Mouse (Mus musculus): ENCODE measurements around the gene Ntng1.

Ntng1 gene

DNA sequence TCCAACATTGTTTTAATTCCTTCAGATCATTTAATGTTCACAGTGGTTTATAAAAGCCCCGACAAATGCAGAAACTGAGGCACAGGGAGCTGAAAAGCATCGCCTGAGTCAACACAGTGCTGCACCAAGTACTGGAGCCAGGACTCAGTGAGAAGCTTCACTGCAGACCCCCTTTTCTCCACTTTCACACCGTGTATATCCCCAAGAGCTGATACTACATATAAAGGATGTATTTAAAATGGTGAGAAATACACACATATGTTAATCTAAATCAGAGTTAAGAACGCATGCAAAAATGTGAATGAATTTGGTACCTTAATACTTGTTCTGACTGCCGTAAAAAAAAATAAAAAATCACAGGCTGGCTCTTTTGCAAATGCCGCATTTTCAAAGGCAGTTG lies 88.4 kb downstream of the Ntng1 start:
- no peak for DNase-seq (ENCODE audit: low spot score)

DNA sequence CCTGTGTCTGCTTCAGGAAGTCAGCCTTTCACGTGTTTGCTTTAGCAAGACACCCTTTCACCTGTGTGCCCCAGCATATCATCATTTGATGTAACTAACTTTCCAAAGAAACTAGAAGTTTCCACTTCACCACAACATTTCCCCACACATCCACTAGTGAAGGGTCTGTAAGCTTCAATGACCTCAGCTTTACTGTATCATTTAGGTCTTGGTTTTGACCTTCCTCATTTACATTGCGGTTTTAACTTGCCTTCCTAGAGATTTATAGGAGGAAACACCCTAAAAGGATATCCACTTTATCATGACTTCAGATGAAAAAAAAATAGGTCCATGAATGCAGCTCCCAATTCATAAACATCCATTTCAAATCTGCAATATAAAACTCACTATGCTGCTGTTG lies 89.7 kb downstream of the Ntng1 start:
- DNase-seq (ENCODE audit: low spot score), result no peak

DNA sequence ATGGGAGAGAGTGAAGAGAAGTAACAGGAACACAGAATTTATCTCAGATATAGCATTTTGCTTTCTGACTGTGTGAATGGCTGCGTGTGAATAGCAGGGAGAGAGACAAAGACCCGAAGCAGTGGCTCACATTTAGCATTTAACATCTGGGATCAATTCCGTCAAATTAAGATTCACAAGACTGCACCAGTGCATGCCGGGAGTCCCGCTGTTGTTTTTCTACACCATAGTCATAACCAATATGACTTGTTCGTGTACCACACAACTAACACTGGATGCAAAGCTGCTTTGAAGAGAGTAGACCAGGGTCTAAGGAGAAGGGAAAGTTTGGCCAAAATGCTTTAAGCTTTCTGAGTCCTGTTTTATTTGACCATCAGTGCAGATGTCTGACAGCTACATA lies 95.7 kb downstream of the Ntng1 start:
- DNase-seq (ENCODE audit: low spot score), result no peak

DNA sequence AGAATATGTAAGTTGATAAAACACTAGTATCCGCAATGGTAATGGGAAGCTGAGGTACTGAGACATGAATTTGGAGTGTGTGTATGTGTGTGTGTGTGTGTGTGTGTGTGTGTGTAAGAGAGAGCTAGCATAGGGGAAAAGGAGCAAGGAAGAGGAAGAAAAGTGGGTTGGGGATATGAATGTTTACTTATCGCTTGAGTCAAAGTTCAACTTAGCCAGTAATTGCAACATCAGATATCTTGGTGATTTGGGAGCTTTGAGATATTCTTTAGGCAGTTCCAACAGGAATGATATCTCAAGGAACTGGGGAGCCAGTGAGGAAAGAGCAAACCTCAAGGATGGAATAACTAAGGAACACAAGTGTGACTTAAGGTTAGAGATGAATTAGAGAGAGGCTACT lies 97.1 kb downstream of the Ntng1 start:
- no peak for DNase-seq (ENCODE audit: low spot score)

DNA sequence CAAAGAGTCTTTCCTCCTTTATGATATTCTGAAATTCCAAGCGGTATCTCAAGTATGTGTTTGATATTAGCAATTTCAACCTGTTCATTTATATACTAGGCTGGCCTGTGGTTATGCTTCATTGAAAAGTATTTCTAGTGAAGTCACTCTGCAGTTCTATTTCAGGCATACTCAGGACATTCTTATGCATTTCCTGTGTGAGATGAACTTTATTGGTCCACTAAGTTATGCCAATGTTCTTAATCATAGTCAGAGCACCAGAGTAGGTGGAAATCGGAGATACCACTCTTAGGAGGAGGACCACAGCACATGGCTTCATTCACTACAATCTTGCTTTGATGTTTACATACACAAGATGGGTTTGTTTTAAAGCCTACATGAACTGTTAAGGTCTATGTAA lies 99.6 kb downstream of the Ntng1 start:
- DNase-seq (ENCODE audit: low spot score), result no peak

DNA sequence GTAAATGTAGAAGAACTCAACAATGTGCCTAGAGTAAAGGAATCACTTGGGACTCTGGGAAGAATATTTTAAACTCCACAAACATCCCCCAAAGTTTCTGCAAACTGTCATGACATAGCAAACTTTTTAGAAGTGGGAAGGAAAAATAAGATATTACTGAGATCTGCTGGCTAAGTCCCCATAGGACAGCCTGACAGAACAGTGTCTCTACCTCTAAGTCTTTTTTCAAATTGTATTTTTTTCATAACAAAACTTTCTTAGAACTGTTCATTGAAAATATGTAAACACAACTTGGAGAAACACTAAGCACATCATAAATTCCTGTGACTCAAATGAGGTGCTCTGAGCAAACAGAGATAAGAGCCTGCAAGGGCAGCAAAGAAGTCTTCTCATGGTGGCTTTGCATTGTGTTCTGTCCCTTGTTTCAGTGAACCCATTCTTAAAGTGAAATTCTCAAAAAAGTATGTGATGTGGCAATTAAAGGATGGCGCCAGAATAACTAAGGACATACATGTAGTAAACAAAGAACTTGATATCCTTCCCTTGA lies 100.1 kb downstream of the Ntng1 start:
- DNase-seq (ENCODE audit: low spot score), result no peak

DNA sequence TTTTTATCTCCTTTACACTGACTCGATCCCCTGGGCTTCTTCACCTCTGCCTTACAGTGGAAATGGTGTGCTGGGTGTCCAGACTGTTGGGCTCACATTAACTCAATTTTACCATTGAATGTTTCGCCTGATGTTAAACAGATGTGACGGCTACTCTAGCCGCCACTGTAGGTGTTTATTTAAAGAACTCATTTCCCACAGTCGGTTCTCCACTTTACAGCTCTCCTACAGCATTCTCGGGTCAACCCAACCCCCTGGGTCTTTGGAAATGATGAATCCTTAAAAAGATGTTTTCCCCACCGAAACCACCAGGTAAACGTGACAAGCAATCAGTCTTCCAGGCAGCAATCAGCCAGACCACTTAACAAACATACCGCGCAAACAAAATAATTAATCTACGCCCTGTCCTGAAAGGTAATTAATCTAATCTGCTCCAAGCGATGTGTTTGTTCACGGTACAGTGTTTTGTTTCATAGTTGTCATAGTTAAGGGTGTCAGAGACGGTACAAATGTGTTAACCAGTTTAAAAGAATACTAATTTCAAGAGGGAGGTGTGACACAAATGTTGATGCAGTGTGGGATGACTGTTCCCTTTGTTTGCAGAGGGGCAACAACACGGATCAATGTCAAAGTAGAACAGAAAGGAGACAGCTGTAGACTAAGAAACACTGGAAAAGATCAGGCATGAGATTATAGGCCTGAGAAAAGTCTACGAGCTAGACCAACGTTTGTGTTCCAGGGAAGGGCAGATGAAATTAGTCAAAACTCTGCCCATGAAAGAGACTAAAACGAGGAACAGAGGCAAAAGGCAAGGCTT lies 120.8 kb downstream of the Ntng1 start:
- DNase-seq (ENCODE audit: low spot score), result no peak

DNA sequence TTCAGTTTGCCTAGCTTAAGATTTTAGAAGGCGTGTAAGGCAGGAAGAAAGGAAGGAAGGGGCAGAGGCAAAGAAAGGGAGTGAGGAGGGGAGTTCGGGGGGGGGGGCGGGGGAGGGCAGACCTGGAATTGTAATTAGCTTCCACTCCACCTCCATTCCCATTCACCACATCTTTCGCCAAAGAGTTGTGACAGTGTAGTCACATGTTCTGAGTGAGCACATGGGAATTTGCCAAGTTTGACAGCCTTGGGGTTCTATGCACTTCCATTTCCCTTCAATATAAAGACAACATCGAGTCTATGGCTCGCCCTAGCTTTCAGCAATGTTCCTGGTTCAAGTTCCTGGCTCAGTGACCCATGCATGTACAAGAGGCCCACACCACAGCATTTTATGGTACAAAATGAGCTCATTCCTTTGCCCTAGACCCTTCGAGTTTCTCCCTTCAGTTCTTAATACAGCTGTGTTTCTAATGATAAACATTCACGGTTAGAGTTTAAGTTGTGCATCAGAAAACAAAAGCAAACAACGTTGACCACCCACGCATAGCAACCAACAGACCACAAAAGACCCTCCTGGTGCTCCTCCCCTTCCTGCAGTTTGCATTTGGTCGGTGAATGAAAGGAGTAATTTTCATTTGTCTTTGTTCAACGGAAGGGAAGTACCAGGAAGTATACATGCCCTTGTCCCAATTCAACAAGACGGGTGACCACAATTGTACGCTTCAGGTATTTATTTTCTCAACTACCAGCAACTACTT lies 132.8 kb downstream of the Ntng1 start:
- no peak for DNase-seq (ENCODE audit: low spot score)

DNA sequence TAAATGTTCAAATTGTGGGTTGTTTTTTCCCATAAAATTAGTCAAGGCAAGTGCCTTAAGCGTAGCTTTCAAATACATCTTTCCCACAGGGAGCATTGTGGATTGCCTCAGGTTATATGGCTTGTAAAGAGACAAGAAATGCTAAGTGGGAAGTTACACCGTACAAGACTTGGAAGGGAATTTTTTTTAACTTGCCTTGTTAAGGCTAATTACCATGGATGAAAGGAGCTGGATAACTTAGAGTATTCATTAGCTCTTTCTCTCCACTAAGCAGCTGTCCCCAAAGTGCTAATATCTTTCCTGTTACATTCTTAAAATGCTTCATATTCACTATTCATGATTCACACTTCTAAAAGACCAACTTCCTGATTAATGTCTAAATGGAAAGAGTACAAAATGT lies 133.4 kb downstream of the Ntng1 start:
- no peak for DNase-seq (ENCODE audit: low spot score)

DNA sequence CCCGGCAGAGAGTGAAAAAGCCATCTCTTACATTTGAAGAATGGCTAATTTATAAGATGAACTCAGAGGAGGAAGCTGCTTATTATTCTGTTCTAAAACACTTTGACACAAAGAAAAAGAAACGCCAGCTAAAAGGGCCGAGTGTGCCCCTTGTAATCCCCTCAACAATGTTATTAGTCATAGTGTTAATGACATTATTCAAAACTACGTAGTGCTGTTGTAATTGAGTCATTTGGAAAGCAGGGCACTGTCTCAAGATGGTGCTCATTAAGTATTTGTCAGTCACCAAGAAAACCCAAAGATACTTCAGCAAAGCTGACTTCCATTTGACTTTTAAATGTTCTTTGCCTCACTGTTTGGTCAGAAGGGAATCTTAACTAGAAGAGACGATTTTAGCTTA lies 143.5 kb downstream of the Ntng1 start:
- no peak for DNase-seq (ENCODE audit: low spot score)

DNA sequence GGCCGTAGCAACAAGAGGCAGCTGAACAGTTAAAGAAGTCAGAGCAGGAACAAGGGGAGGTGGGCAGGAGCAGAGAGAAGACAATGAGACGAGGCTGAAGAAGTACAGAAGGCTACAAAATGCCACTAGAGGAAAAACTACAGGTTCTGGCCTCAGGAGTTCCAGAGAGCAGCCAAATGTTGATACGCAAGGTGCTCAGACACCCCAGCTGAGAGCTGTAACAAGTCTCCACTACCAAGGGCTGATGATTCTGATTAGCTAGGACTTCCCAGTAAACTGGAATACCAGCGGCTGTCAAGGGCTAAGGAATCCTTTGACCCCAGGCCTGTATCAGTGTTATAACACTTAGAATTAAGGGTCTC lies 148.2 kb downstream of the Ntng1 start:
- DNase-seq (ENCODE audit: low spot score), result no peak

DNA sequence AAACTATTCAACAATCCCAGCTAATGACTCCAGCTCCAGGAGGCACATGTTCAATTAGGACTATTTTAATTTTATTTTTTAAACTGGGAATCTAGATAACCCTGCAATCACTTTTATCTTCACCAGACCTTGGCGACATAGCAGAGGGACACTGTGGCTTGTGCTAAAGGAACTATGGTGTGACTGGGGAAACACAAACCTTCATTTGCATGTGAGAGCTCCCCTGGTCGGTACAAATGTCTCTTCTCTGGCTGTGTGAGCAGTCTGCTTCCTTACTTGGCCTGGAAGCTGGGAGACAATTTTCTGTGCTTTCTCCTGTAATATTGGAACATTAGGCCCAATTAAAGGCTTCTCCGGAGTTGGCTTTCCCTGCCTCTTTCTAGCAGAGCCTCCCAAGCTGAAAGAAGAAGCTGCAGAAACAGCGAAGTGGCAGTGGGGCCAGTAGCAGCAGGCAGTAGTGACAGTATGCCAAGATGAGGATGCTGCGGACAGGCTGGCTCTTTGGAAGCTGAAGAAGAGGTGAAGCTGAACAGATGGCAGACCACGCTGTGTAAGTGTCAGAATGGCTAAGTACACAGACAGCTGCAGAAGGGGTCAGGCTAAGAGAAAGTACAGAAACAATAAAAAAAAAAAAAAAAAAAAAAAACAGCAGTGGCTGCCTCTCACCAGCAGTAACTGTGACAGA lies 148.7 kb downstream of the Ntng1 start:
- no peak for DNase-seq (ENCODE audit: low spot score)

DNA sequence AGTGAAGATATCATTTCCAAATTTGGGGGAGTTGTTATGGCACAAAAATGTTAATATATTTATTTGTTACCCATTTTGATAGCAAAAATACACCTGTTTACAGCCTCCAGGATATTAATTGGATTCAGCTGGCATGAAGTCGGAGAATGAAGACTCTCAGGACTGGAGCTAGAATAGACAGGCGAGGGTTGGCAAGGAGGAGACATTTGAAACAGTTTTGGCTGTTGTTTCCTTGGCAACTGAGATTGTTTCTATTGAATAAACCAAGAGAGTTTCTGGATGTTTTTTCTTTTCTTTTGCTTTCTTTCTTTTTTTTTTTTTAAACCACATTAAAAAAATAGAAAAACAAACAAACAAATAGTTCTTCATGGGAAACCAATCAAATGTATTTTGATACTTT lies 159.7 kb downstream of the Ntng1 start:
- DNase-seq (ENCODE audit: low spot score), result peak; percentile 62

DNA sequence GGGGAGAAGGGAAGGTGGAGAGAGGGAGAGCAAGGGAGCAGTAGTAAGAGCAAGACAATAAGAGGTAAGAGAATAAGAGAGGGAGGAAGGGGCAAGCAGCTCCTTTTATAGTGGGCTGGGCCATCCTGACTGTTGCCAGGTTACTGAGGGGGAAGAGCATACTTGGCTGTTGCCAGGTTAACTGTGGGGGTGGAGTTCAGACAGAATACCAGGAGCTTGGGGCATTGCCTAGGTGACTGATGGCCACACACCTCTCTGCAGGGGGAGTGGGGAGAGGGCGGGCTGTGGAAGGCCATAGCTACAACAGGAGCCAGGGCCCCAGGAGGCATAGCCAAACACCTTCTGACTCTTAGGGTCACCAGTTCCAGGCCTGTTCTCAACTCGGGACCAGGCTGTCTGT lies 166.2 kb downstream of the Ntng1 start:
- DNase-seq (ENCODE audit: low spot score), result no peak

DNA sequence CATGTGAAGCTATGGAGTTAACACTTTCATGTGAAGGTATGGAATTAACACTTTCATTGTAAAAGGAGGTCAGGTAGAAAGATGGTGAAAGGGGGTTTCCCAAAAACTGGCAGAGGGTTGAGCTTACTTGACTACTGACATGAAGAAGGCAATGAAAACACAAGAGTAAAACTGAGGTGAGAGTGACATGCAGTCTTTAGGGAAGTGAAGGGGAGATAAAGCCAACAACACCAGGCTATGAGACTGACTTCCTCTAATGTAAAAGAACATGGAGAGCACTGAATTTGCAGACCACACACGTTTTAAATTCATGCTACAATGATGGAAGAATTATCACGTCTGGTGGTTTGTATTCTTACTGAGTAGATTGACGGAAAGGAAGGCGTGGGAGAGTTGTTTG lies 168.7 kb downstream of the Ntng1 start:
- no peak for DNase-seq (ENCODE audit: low spot score)

DNA sequence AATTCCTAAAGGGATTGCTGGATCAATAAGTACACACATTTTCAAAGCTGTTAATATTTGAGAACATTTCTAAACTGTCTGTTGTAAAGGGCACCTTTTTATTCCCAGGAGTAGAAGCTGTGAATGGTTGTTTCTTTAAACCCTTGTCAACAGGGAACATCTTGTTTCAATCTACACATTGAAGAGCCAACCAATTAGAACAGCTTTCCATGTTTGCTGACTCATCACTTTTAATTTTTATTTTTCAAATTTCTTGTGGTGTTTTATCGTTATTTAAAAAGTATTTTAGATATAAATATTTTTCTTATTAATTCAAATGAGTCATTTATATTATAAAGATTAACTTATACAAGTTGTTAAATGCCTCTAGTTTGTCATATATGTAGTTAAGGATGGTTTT lies 172.3 kb downstream of the Ntng1 start:
- no peak for DNase-seq (ENCODE audit: low spot score)

DNA sequence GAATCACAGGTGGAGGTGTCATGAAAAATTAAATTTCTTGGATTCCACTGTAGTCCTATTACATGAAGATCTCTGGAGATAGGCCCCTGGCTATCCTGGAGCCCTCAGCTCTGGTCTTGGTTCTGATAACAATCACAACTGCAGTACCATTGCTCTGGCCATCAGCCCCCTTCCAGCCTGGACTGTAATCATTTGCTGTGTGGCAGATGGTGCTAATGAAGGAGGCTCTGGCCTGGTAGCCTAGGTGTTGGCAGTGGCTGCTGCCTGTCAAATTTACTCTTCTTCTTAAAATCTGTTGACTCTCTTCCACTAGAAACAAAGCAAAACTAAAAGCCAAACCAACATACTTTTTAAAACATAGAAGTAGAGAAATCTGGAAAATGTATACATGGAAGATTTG lies 173.6 kb downstream of the Ntng1 start:
- no peak for DNase-seq (ENCODE audit: low spot score)

DNA sequence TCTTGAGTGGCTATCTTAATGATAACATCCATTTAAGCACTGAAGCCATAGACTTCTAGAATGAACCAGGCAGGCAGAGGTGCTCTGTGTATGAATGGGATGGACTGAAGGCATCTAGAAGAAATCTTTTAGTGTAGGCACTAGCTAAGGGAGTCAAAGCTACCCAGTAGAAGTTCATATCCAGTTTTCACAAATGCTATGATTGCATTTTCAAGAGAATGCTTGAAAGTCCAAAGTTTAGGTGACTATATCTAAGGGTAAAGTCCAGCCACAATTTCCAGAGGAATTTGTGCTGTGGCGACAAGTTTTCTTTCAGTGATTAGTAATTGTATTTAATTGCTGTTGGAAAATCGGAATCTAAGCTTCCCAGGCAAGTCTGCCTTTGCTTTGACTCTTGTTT lies 181.2 kb downstream of the Ntng1 start:
- no peak for DNase-seq (ENCODE audit: low spot score)

DNA sequence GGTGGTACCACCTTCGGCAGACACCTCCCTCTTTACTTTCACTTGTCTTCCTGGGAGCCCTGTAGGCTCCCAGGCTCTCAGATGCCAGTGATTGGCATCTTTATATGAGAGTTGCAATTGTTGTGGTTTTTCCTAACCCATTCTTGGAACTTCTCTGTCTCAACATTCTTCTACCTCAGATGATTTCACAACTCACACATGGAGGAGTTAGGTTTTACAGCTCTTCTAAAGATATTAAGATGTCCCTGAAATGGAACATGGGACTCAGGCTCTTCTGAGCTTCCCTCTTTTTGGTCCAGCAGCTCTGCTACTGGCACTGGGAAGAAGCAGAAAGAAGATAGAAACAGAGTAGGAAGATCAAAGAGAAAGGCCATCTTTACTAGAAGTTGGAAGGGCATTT lies 200.9 kb downstream of the Ntng1 start:
- DNase-seq (ENCODE audit: low spot score), result no peak

DNA sequence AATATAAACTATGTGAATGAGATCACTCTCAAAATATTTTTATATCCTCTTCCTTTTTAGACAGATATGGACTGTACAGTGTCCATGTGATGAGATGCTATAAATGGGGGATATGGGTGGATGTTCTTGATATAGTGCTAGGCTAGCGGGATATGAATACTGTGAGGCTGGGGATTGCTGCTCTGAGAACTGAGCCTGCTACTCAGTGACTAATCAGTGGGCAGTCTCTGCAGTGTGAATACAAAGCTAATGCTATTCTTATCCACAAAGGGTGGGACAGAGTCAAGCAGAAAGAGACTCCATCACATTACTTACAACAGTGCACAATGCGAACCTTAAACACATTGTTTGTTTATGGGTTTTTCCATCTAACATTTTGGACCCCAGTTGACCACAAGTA lies 206.2 kb downstream of the Ntng1 start:
- no peak for DNase-seq (ENCODE audit: low spot score)

DNA sequence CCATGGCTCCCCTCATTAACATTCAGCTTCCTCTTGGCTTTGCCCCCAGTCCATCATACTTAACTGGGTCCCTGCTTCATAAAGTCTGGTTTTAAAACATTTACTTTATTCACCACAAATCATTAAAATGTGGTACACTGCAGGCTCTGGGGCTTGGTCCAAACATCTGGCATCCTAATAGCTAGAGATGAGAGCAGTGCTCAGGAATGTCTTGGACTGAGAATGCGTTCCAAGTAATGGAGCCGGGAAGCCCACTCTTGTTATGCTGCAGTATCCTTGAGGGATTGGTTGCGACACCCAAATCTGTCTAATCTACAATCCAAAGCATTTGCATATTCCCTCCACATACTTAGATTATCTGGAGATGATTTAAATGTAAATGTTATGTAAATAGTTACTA lies 207.5 kb downstream of the Ntng1 start:
- peak; percentile 28 for DNase-seq (ENCODE audit: low spot score)

DNA sequence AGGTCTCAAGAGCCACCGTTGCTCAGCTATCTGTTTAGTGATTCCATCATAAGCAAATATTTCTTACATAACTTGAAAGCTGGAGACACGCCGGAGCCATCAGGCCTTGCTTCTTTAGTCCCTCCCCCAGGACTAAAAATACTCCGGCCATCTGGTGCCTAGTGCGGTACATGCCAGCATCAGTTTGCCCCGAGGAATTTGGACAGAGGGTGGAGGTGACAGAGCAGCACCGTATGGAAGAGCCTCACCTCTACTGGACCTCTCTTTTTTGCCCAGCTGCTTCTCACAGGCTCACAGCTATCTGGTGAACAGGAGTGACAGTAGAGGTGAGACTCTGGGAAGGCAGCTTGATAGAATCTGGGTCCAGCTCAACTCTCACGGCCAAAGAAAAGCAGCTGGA lies 211.6 kb downstream of the Ntng1 start:
- DNase-seq (ENCODE audit: low spot score), result no peak

DNA sequence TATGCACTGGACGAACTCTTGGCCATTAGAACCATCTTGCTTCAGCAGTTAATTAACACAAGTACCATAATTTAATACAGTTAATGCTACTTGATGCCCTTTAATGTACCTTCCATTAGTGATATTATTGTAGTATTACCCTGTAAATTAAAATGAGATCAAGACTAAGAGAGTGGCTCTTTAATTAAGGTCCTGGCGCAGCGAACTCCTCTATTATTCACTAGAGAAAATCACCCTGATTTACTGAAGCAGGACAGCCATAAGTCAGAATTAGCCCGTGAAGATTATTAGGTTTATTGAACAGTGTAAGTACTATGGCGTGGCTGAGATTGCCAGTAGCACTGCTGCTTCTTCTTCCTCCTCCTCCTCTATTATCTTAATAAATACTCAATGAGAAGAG lies 212.8 kb downstream of the Ntng1 start:
- no peak for DNase-seq (ENCODE audit: low spot score)

Data from adipocyte (in vitro differentiated cells).